Mouse (Mus musculus) neural tube, embryonic 13.5 days (tissue): ENCODE data around the gene Kpna6. TPM values are rescaled to one million over a fixed set of nuclear protein-coding genes. Genes with fewer than 3 reads are reported as not detected.
A peak's percentile ranks its signal among the peaks of the same experiment; 100 is the strongest.

Source experiments
- ATAC-seq: fragments of 200-750 bp; cut with Nextera tagmentation; 2 replicates; pipeline ENCODE4 v1.8.0; 2017; ENCODE audit warnings: low read depth, mild to moderate bottlenecking, moderate TSS enrichment, moderate library complexity
- H3K27ac ChIP-seq: fragments of 300-500 bp; sonication (generic); replicated peaks from 2 replicates; pipeline ENCODE4 v1.5.1; 2015; ENCODE audit warnings: moderate library complexity, mild to moderate bottlenecking, inconsistent platforms
- H3K27me3 ChIP-seq: fragments of 300-500 bp; sonication (generic); 2 replicates; pipeline ENCODE4 v1.6.1; 2015; ENCODE audit warnings: mild to moderate bottlenecking, inconsistent platforms
- H3K36me3 ChIP-seq: fragments of 300-500 bp; sonication (generic); 2 replicates; pipeline ENCODE4 v1.6.1; 2015; ENCODE audit warnings: mild to moderate bottlenecking, inconsistent platforms
- H3K4me1 ChIP-seq: fragments of 300-500 bp; sonication (generic); replicated peaks from 2 replicates; pipeline ENCODE4 v1.6.1; 2015; ENCODE audit warnings: inconsistent platforms
- H3K4me2 ChIP-seq: fragments of 300-500 bp; sonication (generic); 2 replicates; pipeline ENCODE4 v1.6.1; 2015; ENCODE audit warnings: inconsistent platforms, mild to moderate bottlenecking, moderate library complexity
- H3K4me3 ChIP-seq: fragments of 300-500 bp; sonication (generic); 2 replicates; pipeline ENCODE4 v1.5.1; 2015; ENCODE audit warnings: mild to moderate bottlenecking, inconsistent platforms
- H3K9ac ChIP-seq: fragments of 300-500 bp; sonication (generic); 2 replicates; pipeline ENCODE4 v1.6.1; 2015; ENCODE audit warnings: moderate library complexity, mild to moderate bottlenecking, inconsistent platforms
- H3K9me3 ChIP-seq: fragments of 300-500 bp; sonication (generic); 2 replicates; pipeline ENCODE4 v1.6.1; 2016; ENCODE audit warnings: inconsistent platforms
- WGBS: fragments of 180-500 bp; shearing (Covaris S2); methylation state at CpG from one replicate; pipeline ENCODE4 v1.1.7; 2015; 5-methylcytosine and 5-hydroxymethylcytosine counted together
- polyA plus RNA-seq: library from polyadenylated mRNA; unstranded; fragments of >200 nt; fragmentation: Nextera tagmentation; extraction: Ambion mirVana; gene quantifications from 2 replicates; pipeline ENCODE4 v1.2.1, GENCODE M21; 2015

Kpna6 gene
- polyA plus RNA-seq, 1 experiment from 2014 or later: 16.2 TPM

- peaks cover 53% of the 10 kb centered on the region for H3K4me1 ChIP-seq
- H3K27ac ChIP-seq: peak overlapping the region; percentile 94
- H3K27me3 ChIP-seq: no peaks in the 10 kb centered on the region
- ATAC-seq: no peak
- peak overlapping the region; percentile 73 for H3K4me3 ChIP-seq
- peak overlapping the region; percentile 89 for H3K4me2 ChIP-seq
- peaks cover 28% of the 10 kb centered on the region for H3K36me3 ChIP-seq
- WGBS: 26% methylated on average over 8 of the region's 8 CpGs
- no peaks in the 10 kb centered on the region for H3K9me3 ChIP-seq
- H3K9ac ChIP-seq: peak overlapping the region; percentile 91
Measured at GRCm38 (mm10) chr4:129622803-129623535, 49.6 kb downstream of the Kpna6 start.

GRCm38 (mm10) chr4:129622120-129622802 is 50.3 kb downstream of the Kpna6 start:
- 80% methylated on average over 11 of the region's 11 CpGs for WGBS
- Histone ChIP-seq H3K9ac (peak overlapping the region; percentile 91), H3K4me2 (peak overlapping the region; percentile 89), H3K27ac (peak overlapping the region; percentile 94; the same call in 1 of the 2 replicates), H3K36me3 (peaks cover 22% of the 10 kb centered on the region), H3K27me3 (no peaks in the 10 kb centered on the region), H3K4me1 (peaks cover 60% of the 10 kb centered on the region), H3K4me3 (peak overlapping the region; percentile 73), H3K9me3 (no peaks in the 10 kb centered on the region)
- no peak for ATAC-seq

DNA sequence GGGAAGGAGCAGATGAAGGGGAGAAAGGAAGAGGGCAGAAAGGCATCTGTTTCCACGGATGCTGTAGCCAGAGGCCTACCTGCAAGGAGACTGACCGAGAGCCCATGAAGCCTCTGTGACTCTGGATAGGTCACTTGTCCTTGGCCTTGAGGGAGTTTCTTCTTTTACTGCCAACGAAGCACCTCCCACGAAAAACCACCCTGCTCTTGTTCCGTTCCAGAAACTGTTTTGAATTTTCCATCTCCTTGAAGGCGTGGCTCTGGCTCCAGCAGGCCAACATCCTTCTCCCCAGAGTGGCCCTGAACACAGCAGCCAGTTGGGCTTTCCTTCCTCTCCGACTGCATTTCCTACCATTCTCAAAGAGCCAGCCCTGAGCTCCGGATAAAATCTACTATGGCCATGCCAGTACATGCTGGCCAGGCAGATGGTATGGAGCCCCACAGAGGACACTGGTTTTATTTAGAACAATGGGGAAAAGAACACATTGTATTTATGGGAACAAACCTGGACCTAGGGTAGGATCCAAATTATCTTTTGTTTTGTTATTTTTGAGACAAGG is 51.2 kb downstream of the Kpna6 start:
- peaks cover 61% of the 10 kb centered on the region for H3K4me1 ChIP-seq
- no peaks in the 10 kb centered on the region for H3K9me3 ChIP-seq
- H3K4me2 ChIP-seq: peak overlapping the region; percentile 89
- H3K27me3 ChIP-seq: no peaks in the 10 kb centered on the region
- no peak overlapping the region for H3K27ac ChIP-seq
- peak overlapping the region; percentile 51 for H3K9ac ChIP-seq
- H3K4me3 ChIP-seq: no peak overlapping the region
- no peak for ATAC-seq
- H3K36me3 ChIP-seq: peaks cover 22% of the 10 kb centered on the region
- WGBS: 88% methylated on average over 8 of the region's 8 CpGs

- no peaks in the 10 kb centered on the region for H3K9me3 ChIP-seq
- H3K27me3 ChIP-seq: no peaks in the 10 kb centered on the region
- no peak overlapping the region for H3K4me3 ChIP-seq
- peak overlapping the region; percentile 51 for H3K9ac ChIP-seq
- peaks cover 58% of the 10 kb centered on the region for H3K4me1 ChIP-seq
- no peak for ATAC-seq
- 86% methylated on average over 11 of the region's 11 CpGs for WGBS
- no peak overlapping the region; the same call in 1 of the 2 replicates for H3K4me2 ChIP-seq
- H3K36me3 ChIP-seq: peaks cover 27% of the 10 kb centered on the region
- H3K27ac ChIP-seq: no peak overlapping the region
Measured at GRCm38 (mm10) chr4:129620419-129621282, 51.9 kb downstream of the Kpna6 start.

DNA sequence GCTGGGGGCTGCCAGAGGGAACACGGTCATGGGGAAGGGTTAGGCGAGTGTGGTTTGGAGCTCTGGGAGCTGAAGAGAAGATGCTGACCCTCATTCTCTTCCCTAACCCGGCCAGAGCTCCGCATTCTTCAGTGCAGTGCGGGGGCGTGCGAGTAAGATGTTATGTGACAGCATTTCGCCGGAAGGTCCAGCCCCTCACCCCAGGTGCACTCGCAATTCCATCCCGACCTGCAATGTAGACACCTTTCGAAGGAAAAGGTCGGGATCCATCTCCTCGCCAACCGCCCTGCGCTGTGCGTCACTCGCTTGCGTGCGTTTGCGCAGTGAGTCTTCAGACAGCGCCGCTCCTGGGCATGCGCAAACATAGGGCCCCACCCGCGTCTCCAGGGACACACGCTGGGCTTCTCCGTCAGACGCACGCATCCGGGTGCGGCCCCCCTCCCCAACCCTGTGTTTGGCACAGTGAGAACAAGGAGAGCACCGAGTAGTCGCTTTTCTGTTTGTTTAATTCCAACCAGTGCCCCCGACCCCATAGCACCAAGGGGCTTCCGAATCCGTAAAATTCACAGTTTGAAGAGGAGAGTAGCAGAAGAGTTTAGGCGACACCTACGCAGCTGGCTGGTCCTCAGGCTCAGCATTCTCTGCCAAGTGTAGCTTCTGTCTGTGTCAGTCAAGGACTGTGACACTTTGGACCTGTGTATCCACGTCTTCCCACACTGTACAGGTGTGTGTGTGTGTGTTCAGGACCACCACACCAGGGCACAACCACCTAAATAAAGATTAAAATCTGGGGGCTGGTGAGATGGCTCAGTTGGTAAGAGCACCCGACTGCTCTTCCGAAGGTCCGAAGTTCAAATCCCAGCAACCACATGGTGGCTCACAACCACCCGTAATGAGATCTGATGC is 53.5 kb downstream of the Kpna6 start, which contains the start of gene Iqcc:
Gene Iqcc, minus strand, starts transcription at position 314 of the 906 bp plus-strand sequence.
- peak within 1 kb of the TSS; percentile 92 for H3K9ac ChIP-seq
- peak within 1 kb of the TSS; percentile 79 for H3K4me2 ChIP-seq
- WGBS: 4% methylated on average over 44 of the region's 44 CpGs
- H3K4me3 ChIP-seq: peak within 1 kb of the TSS; percentile 64
- peaks cover 43% of the 10 kb centered on the region for H3K4me1 ChIP-seq
- peak within 1 kb of the TSS; percentile 91 for H3K27ac ChIP-seq
- no peaks in the 10 kb centered on the region for H3K27me3 ChIP-seq
- peak; percentile 90 for ATAC-seq
- H3K36me3 ChIP-seq: peaks cover 31% of the 10 kb centered on the region
- no peaks in the 10 kb centered on the region for H3K9me3 ChIP-seq

- 94% methylated on average over 5 of the region's 5 CpGs for WGBS
- H3K9me3 ChIP-seq: no peaks in the 10 kb centered on the region
- H3K4me2 ChIP-seq: peak overlapping the region; percentile 79
- no peaks in the 10 kb centered on the region for H3K27me3 ChIP-seq
- peak overlapping the region; percentile 92 for H3K9ac ChIP-seq
- H3K4me1 ChIP-seq: peaks cover 40% of the 10 kb centered on the region
- peaks cover 31% of the 10 kb centered on the region for H3K36me3 ChIP-seq
- H3K4me3 ChIP-seq: peak overlapping the region; percentile 64
- no peak for ATAC-seq
- H3K27ac ChIP-seq: peak overlapping the region; percentile 91; the same call in 1 of the 2 replicates
Measured at GRCm38 (mm10) chr4:129618031-129618430, 54.5 kb downstream of the Kpna6 start.

DNA sequence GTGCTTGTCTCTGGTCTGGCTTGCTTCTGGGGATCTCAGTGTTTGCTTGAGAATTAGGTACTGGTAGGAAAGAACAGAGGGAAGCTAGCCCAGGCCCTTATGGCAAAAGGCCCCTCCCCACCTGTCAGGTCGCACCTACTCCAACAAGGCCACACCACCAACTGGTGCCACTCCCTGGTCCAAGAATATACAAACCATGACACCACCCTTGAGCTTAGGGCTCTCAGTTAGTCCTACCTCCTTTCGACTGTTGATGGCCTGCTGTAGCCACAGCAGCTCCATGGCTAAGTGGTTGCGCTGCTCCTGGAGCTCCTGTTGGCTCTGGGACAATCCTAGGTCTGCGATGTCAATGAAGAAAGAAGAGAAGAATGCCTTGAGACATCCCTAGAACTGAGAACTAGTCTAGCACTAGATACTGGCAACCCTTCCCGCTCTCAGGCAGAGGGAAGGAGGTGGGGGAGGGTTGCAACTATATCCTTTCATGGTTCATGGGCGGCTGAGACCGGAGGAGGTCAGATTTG is 55.4 kb downstream of the Kpna6 start:
- WGBS: 98% methylated on average over 7 of the region's 7 CpGs
- Histone ChIP-seq H3K9ac (no peak overlapping the region), H3K27ac (no peak overlapping the region), H3K36me3 (peaks cover 31% of the 10 kb centered on the region), H3K4me1 (peaks cover 32% of the 10 kb centered on the region), H3K27me3 (no peaks in the 10 kb centered on the region), H3K9me3 (no peaks in the 10 kb centered on the region), H3K4me3 (no peak overlapping the region), H3K4me2 (no peak overlapping the region)
- ATAC-seq: no peak

DNA sequence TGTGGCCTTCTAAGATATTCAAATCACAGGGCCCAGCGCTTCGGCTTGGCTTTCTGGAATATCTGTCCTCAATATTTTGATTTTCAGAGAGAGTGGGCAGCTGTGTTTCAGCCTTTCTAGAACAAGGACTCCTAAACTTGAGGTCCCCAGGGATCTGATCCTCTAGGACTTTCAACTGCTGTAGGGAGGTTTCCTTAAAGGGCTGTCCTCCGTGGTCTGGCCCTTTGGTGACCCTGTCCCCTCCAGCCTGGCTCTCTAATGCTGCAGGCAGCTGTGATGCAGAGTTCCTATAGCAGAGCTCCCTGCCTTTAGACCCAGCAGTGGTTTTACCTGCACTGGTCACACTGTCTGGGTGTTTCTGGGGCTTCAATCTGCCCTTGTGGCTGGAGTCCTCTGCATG is 55.9 kb downstream of the Kpna6 start:
- Histone ChIP-seq H3K27me3 (no peaks in the 10 kb centered on the region), H3K27ac (no peak overlapping the region), H3K4me1 (peaks cover 26% of the 10 kb centered on the region), H3K4me3 (no peak overlapping the region), H3K9ac (no peak overlapping the region), H3K36me3 (peaks cover 31% of the 10 kb centered on the region), H3K4me2 (no peak overlapping the region), H3K9me3 (no peaks in the 10 kb centered on the region)
- 93% methylated on average over 3 of the region's 3 CpGs for WGBS
- no peak for ATAC-seq

- H3K27me3 ChIP-seq: no peaks in the 10 kb centered on the region
- H3K4me2 ChIP-seq: no peak overlapping the region
- H3K9ac ChIP-seq: no peak overlapping the region
- H3K4me1 ChIP-seq: peaks cover 18% of the 10 kb centered on the region
- H3K36me3 ChIP-seq: peaks cover 27% of the 10 kb centered on the region
- no peak overlapping the region for H3K4me3 ChIP-seq
- H3K27ac ChIP-seq: no peak overlapping the region
- no peaks in the 10 kb centered on the region for H3K9me3 ChIP-seq
- 89% methylated on average over 9 of the region's 9 CpGs for WGBS
- ATAC-seq: no peak
Measured at GRCm38 (mm10) chr4:129615801-129616290, 56.7 kb downstream of the Kpna6 start.

DNA sequence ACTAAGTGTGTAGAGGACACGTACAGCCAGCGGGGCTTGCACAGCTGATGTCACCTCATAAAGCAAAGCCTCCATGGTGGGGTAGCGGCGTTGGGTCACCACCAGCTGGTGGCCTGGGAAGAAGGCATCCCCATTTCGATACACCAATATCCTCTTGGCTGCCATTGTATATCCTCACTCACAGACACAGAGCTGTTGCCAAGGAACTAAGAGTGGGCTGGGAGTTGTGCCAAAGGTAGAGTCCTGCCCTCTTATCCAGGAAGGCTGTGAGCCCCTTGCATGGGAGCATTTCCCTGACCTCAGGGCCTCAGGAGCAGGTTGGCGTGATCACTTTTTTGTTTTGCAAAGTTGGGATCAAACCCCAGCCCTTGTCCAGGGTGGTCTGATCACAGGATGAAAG is 58.5 kb downstream of the Kpna6 start, which contains the start of gene Dcdc2b:
Gene Dcdc2b, minus strand, starts transcription at position 165 of the 400 bp plus-strand sequence.
- Histone ChIP-seq H3K4me2 (no peak within 1 kb of the TSS), H3K36me3 (peaks cover 32% of the 10 kb centered on the region), H3K9me3 (no peaks in the 10 kb centered on the region), H3K9ac (0 out of 2 replicates have a peak within 1 kb of the TSS, but pooled peaks have one; percentile 6), H3K27me3 (no peaks in the 10 kb centered on the region), H3K4me3 (no peak within 1 kb of the TSS), H3K27ac (no peak within 1 kb of the TSS), H3K4me1 (peaks cover 14% of the 10 kb centered on the region)
- ATAC-seq: no peak
- 81% methylated on average over 6 of the region's 6 CpGs for WGBS
